Mouse (Mus musculus) heart, adult 2 months (tissue): ENCODE measurements around the gene Epha1.

Experiments
- CTCF ChIP-seq: fragments of 200-600 bp; IDR thresholded peaks from 2 replicates; pipeline ENCODE4 v1.8.1; 2022; ENCODE audit warnings: antibody characterized with exemption, mild to moderate bottlenecking, moderate library complexity
- POLR2A ChIP-seq: fragments of 200-500 bp; IDR thresholded peaks from 2 replicates; pipeline ENCODE4 v1.6.1; 2011; ENCODE audit warnings: mild to moderate bottlenecking, low read depth, low read length, control low read depth; ENCODE audit not compliant: insufficient read depth

GRCm38 (mm10) chr6:42349006-42349425 lies 24.1 kb downstream of the Epha1 start:
- no peak for TF ChIP-seq POLR2A
- TF ChIP-seq CTCF: peak; percentile 88
